Mouse (Mus musculus): ENCODE measurements around the gene Tbc1d10c.

The Tbc1d10c gene

GRCm38 (mm10) chr19:4216041-4216685 lies 25.1 kb upstream of the Tbc1d10c start:
- no peak for DNase-seq (ENCODE audit: low spot score in 2 of 2)

GRCm38 (mm10) chr19:4215451-4215840 lies 24.4 kb upstream of the Tbc1d10c start:
- no peak for DNase-seq (ENCODE audit: low spot score in 2 of 2)

- no peak for DNase-seq (ENCODE audit: low spot score in 2 of 2)
Measured at GRCm38 (mm10) chr19:4214771-4215450, 23.8 kb upstream of the Tbc1d10c start.

GRCm38 (mm10) chr19:4214071-4214770 lies 23.1 kb upstream of the Tbc1d10c start, which contains the start of the genes Clcf1 and AC109138.7:
Gene Clcf1, plus strand, starts transcription at chr19:4214238.
Gene AC109138.7, plus strand, starts transcription at chr19:4214357.
- DNase-seq (ENCODE audit: low spot score in 2 of 2), result no peak

- no peak for DNase-seq (ENCODE audit: low spot score in 2 of 2)
Measured at GRCm38 (mm10) chr19:4213524-4213974, 22.5 kb upstream of the Tbc1d10c start.

GRCm38 (mm10) chr19:4211891-4212588 lies 21.0 kb upstream of the Tbc1d10c start:
- no peak for DNase-seq (ENCODE audit: low spot score in 2 of 2)

- DNase-seq (ENCODE audit: low spot score in 2 of 2), result no peak
Measured at GRCm38 (mm10) chr19:4208563-4208962, 17.5 kb upstream of the Tbc1d10c start.

GRCm38 (mm10) chr19:4206971-4207370 lies 15.9 kb upstream of the Tbc1d10c start:
- DNase-seq (ENCODE audit: low spot score in 2 of 2), result no peak

- no peak for DNase-seq (ENCODE audit: low spot score in 2 of 2)
Measured at GRCm38 (mm10) chr19:4204889-4205288, 13.8 kb upstream of the Tbc1d10c start.

GRCm38 (mm10) chr19:4203604-4204326 lies 12.7 kb upstream of the Tbc1d10c start:
- no peak for DNase-seq (ENCODE audit: low spot score in 2 of 2)

- no peak for DNase-seq (ENCODE audit: low spot score in 2 of 2)
Measured at GRCm38 (mm10) chr19:4203148-4203547, 12.1 kb upstream of the Tbc1d10c start.

GRCm38 (mm10) chr19:4202149-4202548 lies 11.1 kb upstream of the Tbc1d10c start:
- no peak for DNase-seq (ENCODE audit: low spot score in 2 of 2)

- DNase-seq (ENCODE audit: low spot score in 2 of 2), result peak; percentile 95 to 96
Measured at GRCm38 (mm10) chr19:4201291-4201909, 10.3 kb upstream of the Tbc1d10c start, which contains the start of gene Rad9a. Gene Rad9a, minus strand, starts transcription at chr19:4201662.

- DNase-seq (ENCODE audit: low spot score in 2 of 2), result no peak
Measured at GRCm38 (mm10) chr19:4197180-4197579, 6.1 kb upstream of the Tbc1d10c start.

- no peak for DNase-seq (ENCODE audit: low spot score in 2 of 2)
Measured at GRCm38 (mm10) chr19:4196548-4196947, 5.5 kb upstream of the Tbc1d10c start.

GRCm38 (mm10) chr19:4196048-4196447 lies 5.0 kb upstream of the Tbc1d10c start:
- no peak for DNase-seq (ENCODE audit: low spot score in 2 of 2)

GRCm38 (mm10) chr19:4194776-4195650 lies 3.9 kb upstream of the Tbc1d10c start:
- DNase-seq (ENCODE audit: low spot score in 2 of 2), result no peak

GRCm38 (mm10) chr19:4194021-4194724 lies 3.1 kb upstream of the Tbc1d10c start:
- DNase-seq (ENCODE audit: low spot score in 2 of 2), result no peak

GRCm38 (mm10) chr19:4193129-4193528 lies 2.0 kb upstream of the Tbc1d10c start:
- no peak for DNase-seq (ENCODE audit: low spot score in 2 of 2)

Data from right cerebral cortex, postnatal 36 days (tissue).